Mouse (Mus musculus) myocyte (in vitro differentiated cells): ENCODE data around the gene Bst2. TPM values are rescaled to one million over a fixed set of nuclear protein-coding genes. Genes with fewer than 3 reads are reported as not detected.

Experiments
- H3K27me3 ChIP-seq: one replicate; pipeline ENCODE4 v1.6.1; 2011; ENCODE audit not compliant: control insufficient read depth, insufficient read depth, insufficient read length
- H3K36me3 ChIP-seq: one replicate; pipeline ENCODE4 v1.6.1; 2011; ENCODE audit not compliant: control insufficient read depth, insufficient read depth
- H3K4me2 ChIP-seq: one replicate; pipeline ENCODE4 v1.6.1; 2011; ENCODE audit warnings: low read depth, control low read depth
- H3K4me3 ChIP-seq: one replicate; pipeline ENCODE4 v1.5.1; 2011; ENCODE audit warnings: mild to moderate bottlenecking, control low read depth, moderate library complexity
- H3K79me2 ChIP-seq: one replicate; pipeline ENCODE4 v1.6.1; 2011; ENCODE audit not compliant: control insufficient read depth, insufficient read depth
- H3ac ChIP-seq: one replicate; pipeline ENCODE4 v1.6.1; 2011; ENCODE audit not compliant: control insufficient read depth, insufficient read length
- CEBPB ChIP-seq: IDR thresholded peaks from 2 replicates; pipeline ENCODE4 v1.6.1; 2011; ENCODE audit warnings: mild to moderate bottlenecking, moderate library complexity; ENCODE audit not compliant: poor library complexity, insufficient read depth, severe bottlenecking
- E2F4 ChIP-seq: IDR thresholded peaks from one replicate; pipeline ENCODE4 v1.6.1; 2011; ENCODE audit warnings: mild to moderate bottlenecking, control low read depth, moderate library complexity; ENCODE audit not compliant: insufficient read depth
- MAX ChIP-seq: IDR thresholded peaks from one replicate; pipeline ENCODE4 v1.6.1; 2011; ENCODE audit warnings: low read depth, mild to moderate bottlenecking, control low read depth
- MYOD1 ChIP-seq, 3 experiments: IDR thresholded peaks; one replicate each; pipeline ENCODE4 v1.6.1; 2011; ENCODE audit warnings: control low read depth in 2 of 3, low read depth in 2 of 3, mild to moderate bottlenecking in 2 of 3, moderate library complexity in 1 of 3; ENCODE audit not compliant: insufficient read length in 2 of 3, control insufficient read depth in 1 of 3
- MYOG ChIP-seq, 3 experiments: IDR thresholded peaks; one replicate each; pipeline ENCODE4 v1.6.1; 2011; ENCODE audit warnings: control low read depth in 2 of 3, low read depth in 2 of 3, mild to moderate bottlenecking in 2 of 3; ENCODE audit not compliant: insufficient read length in 2 of 3, control insufficient read depth in 1 of 3, insufficient read depth in 1 of 3
- POLR2A ChIP-seq: IDR thresholded peaks from one replicate; pipeline ENCODE4 v1.6.1; 2011; ENCODE audit warnings: low read depth, mild to moderate bottlenecking, control low read depth, moderate library complexity; ENCODE audit not compliant: insufficient read length
- POLR2AphosphoS2 ChIP-seq: IDR thresholded peaks from one replicate; pipeline ENCODE4 v1.6.1; 2011; ENCODE audit warnings: low read depth, control low read depth; ENCODE audit not compliant: insufficient read length
- REST ChIP-seq: IDR thresholded peaks from one replicate; pipeline ENCODE4 v1.6.1; 2011; ENCODE audit warnings: mild to moderate bottlenecking, control low read depth, moderate library complexity; ENCODE audit not compliant: insufficient read depth, insufficient read length
- SRF ChIP-seq: IDR thresholded peaks from one replicate; pipeline ENCODE4 v1.6.1; 2011; ENCODE audit warnings: low read depth; ENCODE audit not compliant: control insufficient read depth, insufficient read length
- TCF12 ChIP-seq: IDR thresholded peaks from one replicate; pipeline ENCODE4 v1.6.1; 2011; ENCODE audit warnings: mild to moderate bottlenecking, control low read depth; ENCODE audit not compliant: poor library complexity, insufficient read depth, severe bottlenecking
- TCF3 ChIP-seq: IDR thresholded peaks from one replicate; pipeline ENCODE4 v1.6.1; 2011; ENCODE audit warnings: low read depth, control low read depth; ENCODE audit not compliant: insufficient read length
- USF1 ChIP-seq: IDR thresholded peaks from one replicate; pipeline ENCODE4 v1.6.1; 2011; ENCODE audit warnings: low read depth, mild to moderate bottlenecking, control low read depth, moderate library complexity
- polyA plus RNA-seq: library from polyadenylated mRNA; unstranded; fragments of >200 nt; fragmentation: generic; extraction: Trizol; gene quantifications from one replicate; pipeline ENCODE4 v1.2.1, GENCODE M21; 2012; ENCODE audit warnings: missing spikeins

Gene Bst2
- 33.9 TPM for polyA plus RNA-seq

DNA sequence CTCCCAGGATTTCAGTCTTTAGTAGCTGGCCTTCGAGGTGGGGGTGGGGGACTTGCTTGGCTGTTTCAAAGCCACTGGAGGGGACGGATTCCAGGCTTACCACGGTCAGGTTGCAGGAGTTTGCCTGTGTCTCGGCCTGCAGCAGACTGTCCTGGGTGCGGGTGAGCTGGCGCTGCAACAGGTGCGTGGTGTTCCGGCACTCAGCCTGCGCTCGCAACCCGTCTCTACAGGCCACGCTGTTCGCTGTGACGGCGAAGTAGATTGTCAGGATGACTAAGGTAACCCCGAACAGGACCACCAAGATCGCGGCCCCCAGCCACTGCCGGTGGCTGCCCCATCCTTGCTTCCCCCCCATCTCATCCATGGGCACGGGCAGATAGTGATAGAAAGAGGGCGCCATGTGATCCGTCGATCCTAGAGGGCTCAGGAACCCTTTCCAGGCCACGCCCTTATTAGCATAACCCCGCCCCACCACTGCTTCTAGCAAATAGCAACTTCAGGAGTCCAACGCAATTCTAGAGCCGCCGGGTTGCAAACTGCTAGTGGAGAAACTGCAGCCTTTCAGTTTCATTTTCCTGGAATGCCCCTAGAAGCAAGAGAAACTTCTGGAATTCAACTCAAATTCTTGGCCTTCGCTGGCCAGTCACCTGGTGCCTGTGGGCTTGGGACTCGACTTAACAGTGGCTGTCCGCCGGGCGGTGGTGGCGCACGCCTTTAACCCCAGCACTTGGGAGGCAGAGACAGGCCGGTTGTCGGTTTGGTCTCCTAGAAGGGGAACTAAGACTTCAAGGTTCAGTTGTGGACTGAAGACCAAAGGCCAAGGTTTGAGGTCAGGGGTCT is at the start of gene Bst2:
TSS of gene Bst2 (minus strand) at position 429 of the 840 bp plus-strand sequence.
- H3K27me3 ChIP-seq = no peaks in the 10 kb centered on the region
- H3K4me2 ChIP-seq = peak within 1 kb of the TSS; percentile 91
- H3K36me3 ChIP-seq = no peaks in the 10 kb centered on the region
- H3ac ChIP-seq = peak within 1 kb of the TSS; percentile 16
- TF ChIP-seq MYOG (IDR thresholded peaks at IDR 0.05; ENCODE audit: control insufficient read depth in 1 of 3, insufficient read depth in 1 of 3, insufficient read length in 2 of 3, low read depth in 2 of 3) = peak in 2 of 3 experiments; percentile 87 to 92
- no peak for TF ChIP-seq E2F4
- no peak for TF ChIP-seq POLR2A
- TF ChIP-seq SRF = no peak
- TF ChIP-seq TCF3 = no peak
- no peak for TF ChIP-seq POLR2AphosphoS2
- TF ChIP-seq USF1 = peak; percentile 45
- no peak for TF ChIP-seq CEBPB
- no peak for TF ChIP-seq MAX
- TF ChIP-seq TCF12 = no peak
- no peak for TF ChIP-seq REST
- TF ChIP-seq MYOD1 (IDR thresholded peaks at IDR 0.05; ENCODE audit: control insufficient read depth in 1 of 3, insufficient read length in 2 of 3, low read depth in 2 of 3) = peak in 2 of 3 experiments; percentile 88 to 91
- H3K4me3 ChIP-seq = peak within 1 kb of the TSS; percentile 35
- no peaks in the 10 kb centered on the region for H3K79me2 ChIP-seq

DNA sequence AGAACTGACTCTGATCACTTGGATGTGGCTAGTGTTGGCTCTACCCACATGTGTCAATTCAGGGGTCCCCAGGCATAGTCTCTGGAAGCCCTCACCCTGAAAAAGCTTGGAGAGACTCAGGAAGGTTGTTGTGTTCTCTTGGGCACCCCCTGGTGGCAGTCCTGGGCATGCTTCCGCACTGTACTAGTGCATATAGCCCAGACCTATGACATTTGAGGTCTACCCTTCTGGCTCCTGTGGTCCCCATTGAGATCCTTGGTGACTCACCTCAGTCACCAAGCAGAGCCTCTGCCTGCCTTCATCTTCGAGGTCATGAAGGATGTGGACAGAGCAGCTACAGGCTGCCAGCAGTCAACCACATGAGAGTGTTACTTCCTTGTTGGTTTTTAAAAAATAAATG is 49.6 kb upstream of the Bst2 start:
- H3K27me3 ChIP-seq = no peaks in the 10 kb centered on the region
- H3K36me3 ChIP-seq = no peaks in the 10 kb centered on the region
- no peak overlapping the region for H3K4me3 ChIP-seq
- no peak overlapping the region for H3ac ChIP-seq
- no peak overlapping the region for H3K4me2 ChIP-seq
- no peaks in the 10 kb centered on the region for H3K79me2 ChIP-seq
- TF ChIP-seq TCF12 (no peak), E2F4 (no peak), TCF3 (no peak), POLR2A (no peak), USF1 (no peak), CEBPB (no peak), POLR2AphosphoS2 (no peak), MAX (no peak), SRF (no peak), MYOG (IDR thresholded peaks at IDR 0.05; ENCODE audit: control insufficient read depth in 1 of 3, insufficient read depth in 1 of 3, insufficient read length in 2 of 3, low read depth in 2 of 3) (no peak), MYOD1 (IDR thresholded peaks at IDR 0.05; ENCODE audit: control insufficient read depth in 1 of 3, insufficient read length in 2 of 3, low read depth in 2 of 3) (no peak), REST (no peak)

DNA sequence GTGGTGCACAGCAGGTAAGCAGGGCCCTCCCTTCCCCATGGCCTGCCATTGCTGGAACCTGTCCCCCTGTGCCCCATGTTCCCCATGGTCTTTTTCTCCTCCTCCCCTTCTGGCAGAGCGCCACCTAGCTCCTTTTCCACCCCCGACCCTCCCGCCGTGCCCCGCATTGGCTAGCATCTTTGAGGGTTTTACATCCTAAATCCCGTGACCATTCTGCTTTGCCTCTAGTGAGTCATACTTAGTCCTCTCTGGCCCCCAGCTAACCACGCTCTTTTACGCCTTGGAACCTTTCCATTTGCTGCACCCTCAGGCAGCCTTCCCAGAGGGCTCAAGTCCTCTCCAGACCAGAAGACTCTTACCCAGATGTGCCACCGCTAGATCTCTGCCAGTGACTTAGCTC is 42.9 kb upstream of the Bst2 start:
- Histone ChIP-seq H3ac (no peak overlapping the region), H3K27me3 (no peaks in the 10 kb centered on the region), H3K36me3 (no peaks in the 10 kb centered on the region), H3K4me3 (peak overlapping the region; percentile 50), H3K4me2 (peak overlapping the region; percentile 87), H3K79me2 (no peaks in the 10 kb centered on the region)
- TF ChIP-seq USF1 (peak; percentile 33), POLR2A (no peak)

DNA sequence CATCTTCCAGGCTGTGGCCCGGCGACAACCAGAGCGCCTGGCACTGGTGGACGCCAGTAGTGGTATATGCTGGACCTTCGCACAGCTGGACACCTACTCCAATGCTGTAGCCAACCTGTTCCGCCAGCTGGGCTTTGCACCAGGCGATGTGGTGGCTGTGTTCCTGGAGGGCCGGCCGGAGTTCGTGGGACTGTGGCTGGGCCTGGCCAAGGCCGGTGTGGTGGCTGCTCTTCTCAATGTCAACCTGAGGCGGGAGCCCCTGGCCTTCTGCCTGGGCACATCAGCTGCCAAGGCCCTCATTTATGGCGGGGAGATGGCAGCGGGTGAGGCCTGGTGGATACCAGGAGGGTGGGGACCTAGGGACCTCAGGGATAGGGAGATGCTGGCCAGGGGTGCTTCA is 42.2 kb upstream of the Bst2 start:
- Histone ChIP-seq H3ac (peak overlapping the region; percentile 5), H3K36me3 (no peaks in the 10 kb centered on the region), H3K79me2 (no peaks in the 10 kb centered on the region), H3K4me3 (peak overlapping the region; percentile 50), H3K27me3 (no peaks in the 10 kb centered on the region), H3K4me2 (peak overlapping the region; percentile 87)
- TF ChIP-seq MYOG (IDR thresholded peaks at IDR 0.05; ENCODE audit: control insufficient read depth in 1 of 3, insufficient read depth in 1 of 3, insufficient read length in 2 of 3, low read depth in 2 of 3) = peak in 1 of 3 experiments; percentile 6
- TF ChIP-seq MYOD1 (IDR thresholded peaks at IDR 0.05; ENCODE audit: control insufficient read depth in 1 of 3, insufficient read length in 2 of 3, low read depth in 2 of 3) = no peak
- TF ChIP-seq MAX = no peak
- peak; percentile 48 for TF ChIP-seq POLR2A
- no peak for TF ChIP-seq TCF12
- no peak for TF ChIP-seq TCF3

DNA sequence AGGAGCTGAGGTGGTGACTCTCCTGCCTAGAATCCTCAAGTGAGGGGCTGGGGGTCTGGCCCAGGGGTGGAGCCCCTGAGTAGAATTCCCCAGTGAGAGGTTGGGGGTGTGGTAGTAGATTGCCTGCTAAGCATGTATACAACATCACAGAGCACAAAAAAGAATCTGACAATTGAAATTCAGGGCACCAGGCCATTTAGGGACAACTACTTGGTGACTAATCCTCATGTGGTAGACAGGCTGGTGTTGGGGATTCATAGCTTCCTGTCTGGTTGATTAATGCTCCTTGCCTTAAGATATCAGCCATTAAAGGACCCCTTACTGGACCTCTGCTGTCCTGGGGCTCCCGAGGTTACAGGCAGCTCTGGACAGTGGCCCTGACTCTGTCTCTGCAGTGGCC is 41.8 kb upstream of the Bst2 start:
- Histone ChIP-seq H3K79me2 (no peaks in the 10 kb centered on the region), H3K36me3 (no peaks in the 10 kb centered on the region), H3K27me3 (no peaks in the 10 kb centered on the region), H3K4me2 (peak overlapping the region; percentile 87), H3K4me3 (peak overlapping the region; percentile 50), H3ac (peak overlapping the region; percentile 5)
- TF ChIP-seq MAX (no peak), TCF12 (no peak), MYOG (IDR thresholded peaks at IDR 0.05; ENCODE audit: control insufficient read depth in 1 of 3, insufficient read depth in 1 of 3, insufficient read length in 2 of 3, low read depth in 2 of 3) (no peak), SRF (no peak), POLR2A (no peak), CEBPB (no peak), REST (no peak), E2F4 (no peak), POLR2AphosphoS2 (no peak), USF1 (no peak), TCF3 (no peak)
